Mouse (Mus musculus): Measurements from ENCODE around the gene Vmn1r86. TPM values are rescaled to one million over a fixed set of nuclear protein-coding genes. Genes with fewer than 3 reads are reported as not detected.
"Not testable (repeated sequence)": the region's sequence is repeated elsewhere in the genome, so short reads cannot be mapped to it uniquely, and the experiment has no call there.

Gene Vmn1r86
- polyA plus RNA-seq (2015; fragmentation: Nextera tagmentation; extraction: Ambion mirVana), result not detected in 2 replicates

GRCm38 (mm10) chr7:13119817-13120216 is at the start of gene Vmn1r86:
Vmn1r86 (minus strand) TSS chr7:13119917.
- Histone ChIP-seq H3K9me3 (no peaks in the 10 kb centered on the region), H3K9ac (no peak within 1 kb of the TSS), H3K4me2 (replicated peaks) (no peak within 1 kb of the TSS), H3K4me3 (replicated peaks) (no peak within 1 kb of the TSS), H3K27me3 (replicated peaks) (no peaks in the 10 kb centered on the region), H3K36me3 (no peaks in the 10 kb centered on the region), H3K27ac (no peak within 1 kb of the TSS), H3K4me1 (replicated peaks) (no peaks in the 10 kb centered on the region)
- ATAC-seq, result no peak

DNA sequence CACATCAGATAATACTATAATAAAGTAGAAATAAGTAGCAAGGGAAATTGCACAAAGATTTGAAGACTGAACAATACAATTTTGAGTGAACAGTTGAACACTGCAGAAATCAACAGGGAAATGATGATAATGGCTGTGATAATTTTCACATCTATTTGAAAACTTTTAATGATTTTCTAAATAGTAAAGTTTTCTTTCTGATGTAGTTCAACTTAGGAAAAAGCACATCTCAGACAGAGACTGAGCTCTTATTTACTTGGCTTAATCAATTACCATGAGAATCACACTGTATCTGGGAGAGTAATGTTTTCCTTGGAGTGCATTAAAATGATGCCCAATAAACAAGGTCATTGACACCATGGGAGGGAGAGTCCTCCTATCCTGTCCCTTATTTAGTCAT is 39.6 kb upstream of the Vmn1r86 start, which contains the start of gene Vmn1r88:
Gene Vmn1r88, plus strand, starts transcription at position 301 of the 400 bp plus-strand sequence.
- Histone ChIP-seq H3K36me3 (no peaks in the 10 kb centered on the region), H3K9ac (no peak within 1 kb of the TSS), H3K4me2 (replicated peaks) (no peak within 1 kb of the TSS), H3K27me3 (replicated peaks) (no peaks in the 10 kb centered on the region), H3K9me3 (no peaks in the 10 kb centered on the region), H3K4me1 (replicated peaks) (no peaks in the 10 kb centered on the region), H3K4me3 (replicated peaks) (no peak within 1 kb of the TSS), H3K27ac (no peak within 1 kb of the TSS)
- no peak for ATAC-seq

GRCm38 (mm10) chr7:13140057-13140456 is 20.3 kb upstream of the Vmn1r86 start, which contains the start of gene Vmn1r87:
Vmn1r87 (minus strand) TSS chr7:13140157.
- no peaks in the 10 kb centered on the region for H3K27me3 ChIP-seq (replicated peaks)
- H3K4me2 ChIP-seq (replicated peaks), result no peak within 1 kb of the TSS
- WGBS, result 74% methylated on average over 1 of the region's 1 CpGs
- H3K36me3 ChIP-seq, result no peaks in the 10 kb centered on the region
- H3K4me3 ChIP-seq (replicated peaks), result no peak within 1 kb of the TSS
- H3K9ac ChIP-seq, result no peak within 1 kb of the TSS
- H3K27ac ChIP-seq, result no peak within 1 kb of the TSS
- H3K4me1 ChIP-seq (replicated peaks), result no peaks in the 10 kb centered on the region
- no peaks in the 10 kb centered on the region for H3K9me3 ChIP-seq
- no peak for ATAC-seq

DNA sequence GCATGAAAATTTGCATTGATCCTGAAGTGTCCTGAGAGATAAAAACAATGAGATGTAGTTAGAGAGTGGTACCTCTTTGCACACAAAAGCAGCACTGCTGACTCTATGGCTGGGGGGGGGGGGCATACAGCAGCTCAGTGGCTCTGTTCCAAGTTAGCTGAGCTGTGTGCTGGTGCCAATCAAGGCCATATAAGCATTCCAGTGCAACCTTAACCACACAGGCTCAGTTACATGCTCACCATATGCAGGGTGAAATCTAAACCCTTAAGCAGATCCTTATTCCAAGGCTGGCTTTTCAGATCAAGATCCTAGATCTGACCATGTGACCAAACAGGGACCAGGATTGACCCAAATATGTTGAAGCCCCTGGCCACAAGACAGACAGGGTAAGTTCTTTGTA is 17.6 kb upstream of the Vmn1r86 start:
- no peak for ATAC-seq
- H3K4me1 ChIP-seq (replicated peaks), result no peaks in the 10 kb centered on the region
- H3K4me2 ChIP-seq (replicated peaks), result no peak overlapping the region
- H3K27ac ChIP-seq, result no peak overlapping the region
- H3K9ac ChIP-seq, result no peak overlapping the region
- H3K4me3 ChIP-seq (replicated peaks), result no peak overlapping the region
- H3K9me3 ChIP-seq, result no peaks in the 10 kb centered on the region
- H3K36me3 ChIP-seq, result no peaks in the 10 kb centered on the region
- H3K27me3 ChIP-seq (replicated peaks), result no peaks in the 10 kb centered on the region

DNA sequence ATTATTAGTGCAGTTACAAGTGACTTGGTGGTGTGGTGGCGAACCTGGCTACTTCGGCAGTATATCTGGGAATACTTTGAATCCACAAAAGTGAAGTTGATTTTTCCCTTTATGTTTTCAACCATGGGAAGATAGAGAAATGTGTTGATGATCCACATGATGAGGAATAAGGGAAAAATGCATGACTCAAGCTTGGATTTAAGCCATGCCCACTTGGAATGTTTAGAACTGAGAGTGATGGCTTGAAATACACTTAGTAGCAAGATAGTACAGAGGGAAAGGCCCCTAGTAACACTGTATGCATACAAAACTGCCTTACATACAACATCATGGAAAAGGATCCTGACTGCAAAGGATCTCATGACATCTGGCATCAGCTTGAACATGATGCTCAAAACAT is 12.1 kb upstream of the Vmn1r86 start:
- H3K9ac ChIP-seq, result no peak overlapping the region
- H3K4me3 ChIP-seq (replicated peaks), result no peak overlapping the region
- H3K27me3 ChIP-seq (replicated peaks), result no peaks in the 10 kb centered on the region
- ATAC-seq, result no peak
- no peaks in the 10 kb centered on the region for H3K36me3 ChIP-seq
- H3K27ac ChIP-seq, result no peak overlapping the region
- H3K9me3 ChIP-seq, result no peaks in the 10 kb centered on the region
- WGBS, result 90% methylated on average over 2 of the region's 2 CpGs
- no peaks in the 10 kb centered on the region for H3K4me1 ChIP-seq (replicated peaks)
- no peak overlapping the region for H3K4me2 ChIP-seq (replicated peaks)

DNA sequence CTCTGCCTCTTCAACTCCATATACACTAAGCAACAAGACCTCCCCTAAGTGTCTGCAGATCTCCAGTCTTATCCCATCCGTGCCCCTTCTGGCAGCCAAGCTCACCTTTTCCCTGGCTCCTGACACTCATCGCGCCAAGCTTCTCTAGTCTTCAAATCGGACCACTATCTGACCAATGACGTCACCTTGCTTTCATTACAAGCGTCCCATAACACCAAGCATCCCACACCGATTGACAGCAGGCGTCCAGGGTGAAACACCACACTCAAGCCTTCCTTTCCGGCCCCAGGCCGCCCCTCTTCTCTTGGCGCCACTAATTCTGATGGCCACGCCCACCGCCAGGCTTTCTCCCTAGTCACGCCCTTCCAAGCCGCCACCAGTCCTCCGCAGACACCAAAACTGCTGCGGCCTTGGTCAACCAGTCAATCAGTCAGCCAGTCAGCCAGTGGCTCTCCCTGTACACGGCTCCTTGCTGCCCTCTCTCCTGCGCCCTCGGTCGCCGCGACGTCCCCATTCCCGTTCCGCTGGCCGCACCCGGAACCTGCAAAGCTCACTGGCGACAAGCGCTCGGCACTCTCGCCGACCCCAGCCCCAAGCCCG is 3.9 kb upstream of the Vmn1r86 start:
- H3K27ac ChIP-seq; H3K27me3 ChIP-seq (replicated peaks); H3K9ac ChIP-seq; H3K9me3 ChIP-seq; H3K4me1 ChIP-seq (replicated peaks); H3K36me3 ChIP-seq: not testable (repeated sequence)
- Histone ChIP-seq H3K4me2 (replicated peaks) (peak overlapping the region; percentile 50), H3K4me3 (replicated peaks) (peak overlapping the region; percentile 16; the same call in 1 of the 2 replicates)
- under 1% methylated on average over 23 of the region's 34 CpGs for WGBS
- ATAC-seq, result peak; percentile 92

DNA sequence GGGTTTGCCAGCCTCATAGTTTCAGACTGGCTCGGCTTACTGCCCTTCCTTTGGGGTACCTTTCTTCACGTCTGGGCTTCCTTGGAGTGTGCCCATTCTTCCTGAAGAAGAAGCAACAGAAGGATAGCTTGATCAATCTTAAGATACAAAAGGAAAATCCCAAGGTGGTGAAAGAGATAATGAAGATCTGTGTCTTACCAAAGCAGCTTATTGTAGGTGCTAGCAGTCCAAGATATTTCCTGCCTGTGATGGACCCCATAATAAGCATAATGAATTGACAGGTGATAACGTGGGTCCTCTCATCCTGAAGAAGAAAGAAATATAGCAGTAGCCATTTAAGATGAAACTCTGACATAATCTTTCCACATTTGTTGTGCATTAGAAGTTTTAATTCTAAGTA is 24.6 kb downstream of the Vmn1r86 start, which contains the start of gene Vmn1r85:
Gene Vmn1r85, minus strand, starts transcription at position 101 of the 400 bp plus-strand sequence.
- Histone ChIP-seq H3K9ac (no peak within 1 kb of the TSS), H3K4me1 (replicated peaks) (no peaks in the 10 kb centered on the region), H3K4me2 (replicated peaks) (no peak within 1 kb of the TSS), H3K36me3 (no peaks in the 10 kb centered on the region), H3K27ac (no peak within 1 kb of the TSS), H3K27me3 (replicated peaks) (no peaks in the 10 kb centered on the region), H3K9me3 (no peaks in the 10 kb centered on the region), H3K4me3 (replicated peaks) (no peak within 1 kb of the TSS)
- 65% methylated on average over 3 of the region's 3 CpGs for WGBS
- no peak for ATAC-seq

- no peaks in the 10 kb centered on the region for H3K27me3 ChIP-seq (replicated peaks)
- no peaks in the 10 kb centered on the region for H3K4me1 ChIP-seq (replicated peaks)
- ATAC-seq, result no peak
- H3K4me3 ChIP-seq (replicated peaks), result no peak overlapping the region
- WGBS, result 61% methylated on average over 5 of the region's 5 CpGs
- H3K9me3 ChIP-seq, result no peaks in the 10 kb centered on the region
- H3K9ac ChIP-seq, result no peak overlapping the region
- H3K4me2 ChIP-seq (replicated peaks), result no peak overlapping the region
- no peaks in the 10 kb centered on the region for H3K36me3 ChIP-seq
- no peak overlapping the region for H3K27ac ChIP-seq
Observed at GRCm38 (mm10) chr7:13072293-13072692, 47.4 kb downstream of the Vmn1r86 start.

- ATAC-seq, result not testable (repeated sequence)
- 61% methylated on average over 2 of the region's 2 CpGs for WGBS
Observed at GRCm38 (mm10) chr7:13063399-13063798, 56.3 kb downstream of the Vmn1r86 start.

DNA sequence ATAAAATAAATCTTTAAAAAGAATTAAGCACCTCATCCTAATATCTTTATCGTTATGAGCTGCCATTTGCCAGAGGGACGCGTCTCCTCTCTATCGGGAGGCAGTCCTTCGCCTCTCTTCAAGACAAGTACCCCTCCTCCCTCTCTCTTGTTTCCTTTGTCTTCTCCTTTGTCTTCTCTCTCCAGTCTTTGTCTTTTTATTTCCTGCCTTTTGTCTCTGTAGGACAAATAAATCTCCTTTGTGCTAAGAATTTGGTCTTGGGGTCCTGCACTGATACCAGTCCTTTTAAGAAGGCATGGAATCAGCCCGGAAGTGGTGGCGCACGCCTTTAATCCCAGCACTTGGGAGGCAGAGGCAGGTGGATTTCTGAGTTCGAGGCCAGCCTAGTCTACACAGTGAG is 60.2 kb downstream of the Vmn1r86 start:
- H3K27ac ChIP-seq, result no peak overlapping the region
- 90% methylated on average over 9 of the region's 9 CpGs for WGBS
- no peak overlapping the region for H3K4me2 ChIP-seq (replicated peaks)
- no peak overlapping the region for H3K4me3 ChIP-seq (replicated peaks)
- no peaks in the 10 kb centered on the region for H3K36me3 ChIP-seq
- no peak for ATAC-seq
- H3K4me1 ChIP-seq (replicated peaks), result no peaks in the 10 kb centered on the region
- H3K9ac ChIP-seq, result no peak overlapping the region
- H3K9me3 ChIP-seq, result no peaks in the 10 kb centered on the region
- no peaks in the 10 kb centered on the region for H3K27me3 ChIP-seq (replicated peaks)

More at GRCm38 (mm10) chr7:13063399-13063798, 56.3 kb downstream of the Vmn1r86 start:
- H3K9me3 ChIP-seq; H3K36me3 ChIP-seq; H3K27ac ChIP-seq; H3K4me1 ChIP-seq (replicated peaks); H3K4me3 ChIP-seq (replicated peaks); H3K27me3 ChIP-seq (replicated peaks); H3K4me2 ChIP-seq (replicated peaks); H3K9ac ChIP-seq: not testable (repeated sequence)

DNA sequence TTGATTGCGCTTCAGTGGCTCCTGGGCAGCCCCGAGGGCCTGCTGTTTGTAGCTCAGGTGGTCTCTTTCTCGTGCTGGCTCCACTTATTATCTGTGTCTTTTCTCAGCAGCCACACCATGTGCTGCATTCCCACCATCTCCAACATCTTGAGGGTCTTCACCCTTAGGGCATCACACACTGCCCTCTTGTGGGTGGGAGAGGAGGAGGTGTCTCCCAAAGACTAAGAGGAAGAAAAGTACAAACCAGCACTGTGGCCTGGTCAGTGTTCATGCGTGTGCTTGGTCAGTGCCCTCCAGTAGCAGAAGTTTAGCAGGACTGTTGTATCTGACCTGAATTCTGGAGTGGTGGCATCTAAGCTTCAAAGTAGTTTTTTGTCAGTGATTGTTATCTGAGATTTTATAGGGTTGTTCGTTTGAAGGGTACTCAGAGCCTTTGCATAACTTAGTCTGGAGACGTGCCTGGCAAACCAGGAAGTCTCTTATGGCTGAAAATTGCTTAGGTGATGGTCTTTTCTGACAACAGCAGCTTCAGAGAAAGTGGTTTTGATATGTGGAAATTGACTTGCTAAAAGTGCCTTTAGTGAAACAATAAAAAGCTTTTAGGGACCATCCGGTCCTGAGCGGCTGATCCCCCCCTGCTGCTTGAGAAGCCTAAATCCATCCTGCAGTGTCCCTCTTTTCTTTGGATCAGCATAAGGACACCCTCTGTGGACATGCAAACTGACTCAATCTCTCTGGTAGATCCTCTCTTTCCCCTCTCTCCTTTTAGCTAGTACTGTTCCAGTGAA is 62.6 kb downstream of the Vmn1r86 start:
- WGBS, result 61% methylated on average over 8 of the region's 8 CpGs
- H3K9ac ChIP-seq, result no peak overlapping the region
- no peaks in the 10 kb centered on the region for H3K27me3 ChIP-seq (replicated peaks)
- ATAC-seq, result no peak
- no peak overlapping the region for H3K4me2 ChIP-seq (replicated peaks)
- 0 out of 2 replicates have a peak, but pooled peaks cover 5% of the 10 kb centered on the region for H3K4me1 ChIP-seq (replicated peaks)
- no peaks in the 10 kb centered on the region for H3K36me3 ChIP-seq
- no peak overlapping the region for H3K27ac ChIP-seq
- H3K9me3 ChIP-seq, result no peaks in the 10 kb centered on the region
- H3K4me3 ChIP-seq (replicated peaks), result no peak overlapping the region

GRCm38 (mm10) chr7:13054287-13055010 is 65.3 kb downstream of the Vmn1r86 start, which contains the start of gene Mzf1:
Mzf1 (minus strand) TSS chr7:13054764.
- H3K4me2 ChIP-seq (replicated peaks), result peak within 1 kb of the TSS; percentile 72
- under 1% methylated on average over 41 of the region's 41 CpGs for WGBS
- H3K27me3 ChIP-seq (replicated peaks), result no peaks in the 10 kb centered on the region
- 0 out of 2 replicates have a peak, but pooled peaks cover 5% of the 10 kb centered on the region for H3K4me1 ChIP-seq (replicated peaks)
- H3K27ac ChIP-seq, result peak within 1 kb of the TSS; percentile 81
- no peaks in the 10 kb centered on the region for H3K9me3 ChIP-seq
- H3K4me3 ChIP-seq (replicated peaks), result peak within 1 kb of the TSS; percentile 61
- H3K36me3 ChIP-seq, result no peaks in the 10 kb centered on the region
- peak; percentile 95 for ATAC-seq
- H3K9ac ChIP-seq, result peak within 1 kb of the TSS; percentile 58

All from intestine, embryonic 15.5 days (tissue).